ENCODE assay signal across 29 mouse cellular contexts in the genomic region with DNA sequence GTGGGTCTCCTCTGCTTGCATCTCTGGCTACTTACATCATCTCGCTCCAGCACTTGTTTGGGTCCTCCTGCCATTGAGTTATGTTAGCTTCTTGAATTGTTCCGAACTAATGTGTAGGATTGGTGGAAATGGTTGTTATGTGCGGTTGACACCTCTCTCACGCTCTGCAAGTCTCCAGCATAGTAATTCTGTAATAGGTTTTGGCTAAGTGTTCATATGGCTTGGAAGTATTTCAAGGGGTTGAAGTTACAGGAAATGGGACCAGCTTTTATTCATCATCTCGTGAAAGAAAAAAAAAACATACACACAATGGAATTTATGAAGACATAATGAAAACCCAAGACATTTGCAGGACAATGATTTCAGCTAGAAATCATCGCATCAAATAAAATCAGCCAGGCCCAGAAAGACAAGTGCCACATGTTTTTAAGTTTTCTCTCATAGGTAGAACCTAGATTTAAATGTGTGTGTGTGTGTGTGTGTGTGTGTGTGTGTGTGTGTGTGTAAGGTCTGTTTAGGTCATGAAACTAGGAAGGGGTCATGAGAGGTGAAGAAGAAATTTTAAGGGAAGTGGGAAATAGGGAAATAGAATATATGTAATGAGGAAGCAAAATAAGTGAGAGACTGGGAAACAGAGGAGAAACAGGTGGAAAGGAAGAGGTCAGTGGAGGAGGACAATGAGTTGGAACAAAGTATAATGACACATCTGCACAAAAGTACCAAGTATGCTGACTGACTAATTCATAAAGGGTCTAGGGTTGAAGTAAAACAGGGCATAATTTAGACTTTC. TPM values are rescaled to one million over a fixed set of nuclear protein-coding genes. Genes with fewer than 3 reads are reported as not detected.
DNase-seq lines count a peak whose midpoint lies in the region; ATAC-seq and TF ChIP-seq lines count a peak whose summit lies in the region.
"Had no signal": no experiment of that assay in that cellular context is flagged by ENCODE, and none has a peak within 500 bp of the region (broad histone marks: within the 10 kb centered on the region; RNA-seq: fewer than 3 reads in every experiment).

No protein-coding gene starts in this region.

- H3K4me3 ChIP-seq in heart, embryonic 15.5 days = no peak overlapping the region
- H3K4me3 ChIP-seq in limb, embryonic 14.5 days (replicated peaks; ENCODE audit: low read length) = no peak overlapping the region
- H3K4me3 ChIP-seq in limb, embryonic 10.5 days = no peak overlapping the region
- no peak overlapping the region for H3K4me3 ChIP-seq in embryonic facial prominence, embryonic 15.5 days (replicated peaks)
- H3K4me3 ChIP-seq: forebrain, embryonic 13.5 days; heart, embryonic 12.5 days; layer of hippocampus, adult 2 months; liver, embryonic 15.5 days; megakaryocyte, embryonic 14.5 days; midbrain, embryonic 12.5 days; myocyte; neural tube, embryonic 12.5 days had no signal

- TF ChIP-seq POLR2A in limb, embryonic 14.5 days (IDR thresholded peaks at IDR 0.05; ENCODE audit: borderline replicate concordance, extremely low read depth, insufficient read depth, insufficient read length) = no peak

- whole genome bisulfite sequencing in heart, embryonic 15.5 days = 66% methylated on average over 6 of the region's 6 CpGs
- WGBS in limb, embryonic 14.5 days = 53% methylated on average over 6 of the region's 6 CpGs
- WGBS in limb, embryonic 10.5 days = 91% methylated on average over 6 of the region's 6 CpGs
- 46% methylated on average over 6 of the region's 6 CpGs for WGBS in embryonic facial prominence, embryonic 15.5 days

- no peak overlapping the region for H3K9ac ChIP-seq in heart, embryonic 15.5 days
- H3K9ac ChIP-seq in limb, embryonic 14.5 days (ENCODE audit: low read depth, low read length, severe bottlenecking) = no peak overlapping the region
- H3K9ac ChIP-seq in embryonic facial prominence, embryonic 15.5 days = no peak overlapping the region
- H3K9ac ChIP-seq: forebrain, embryonic 13.5 days; heart, embryonic 12.5 days; hindbrain, embryonic 14.5 days; liver, embryonic 15.5 days; midbrain, embryonic 12.5 days; neural tube, embryonic 12.5 days had no signal

- H3K27me3 ChIP-seq in heart, embryonic 15.5 days = no peaks in the 10 kb centered on the region
- no peaks in the 10 kb centered on the region for H3K27me3 ChIP-seq in limb, embryonic 14.5 days (ENCODE audit: control insufficient read depth, insufficient read depth, low read length)
- no peaks in the 10 kb centered on the region for H3K27me3 ChIP-seq in limb, embryonic 10.5 days (ENCODE audit: low read depth, poor library complexity, severe bottlenecking)
- no peaks in the 10 kb centered on the region for H3K27me3 ChIP-seq in embryonic facial prominence, embryonic 15.5 days
- H3K27me3 ChIP-seq: forebrain, embryonic 13.5 days; heart, embryonic 12.5 days; liver, embryonic 15.5 days; megakaryocyte, embryonic 14.5 days; neural tube, embryonic 12.5 days had no signal

- no peaks in the 10 kb centered on the region for H3K9me3 ChIP-seq in heart, embryonic 15.5 days (replicated peaks)
- no peaks in the 10 kb centered on the region for H3K9me3 ChIP-seq in limb, embryonic 14.5 days (ENCODE audit: control insufficient read depth, low read length)
- no peaks in the 10 kb centered on the region for H3K9me3 ChIP-seq in limb, embryonic 10.5 days (replicated peaks)
- H3K9me3 ChIP-seq in embryonic facial prominence, embryonic 15.5 days (replicated peaks) = no peaks in the 10 kb centered on the region
- H3K9me3 ChIP-seq: forebrain, embryonic 13.5 days; heart, embryonic 12.5 days; liver, embryonic 15.5 days; megakaryocyte, embryonic 14.5 days; midbrain, embryonic 12.5 days; neural tube, embryonic 12.5 days had no signal

- H3K27ac ChIP-seq in heart, embryonic 15.5 days = 0 out of 2 replicates have a peak overlapping the region, but pooled peaks have one; percentile 12
- no peak overlapping the region for H3K27ac ChIP-seq in limb, embryonic 14.5 days (replicated peaks; ENCODE audit: low read depth, low read length)
- no peak overlapping the region for H3K27ac ChIP-seq in limb, embryonic 10.5 days
- 0 out of 2 replicates have a peak overlapping the region, but pooled peaks have one; percentile 44 for H3K27ac ChIP-seq in embryonic facial prominence, embryonic 15.5 days (replicated peaks)
- H3K27ac ChIP-seq: forebrain, embryonic 13.5 days; hindbrain, embryonic 14.5 days; layer of hippocampus, adult 2 months; liver, embryonic 15.5 days; midbrain, embryonic 12.5 days; neural tube, embryonic 12.5 days had no signal

- peaks cover 8% of the 10 kb centered on the region for H3K4me1 ChIP-seq in heart, embryonic 15.5 days (replicated peaks)
- H3K4me1 ChIP-seq in limb, embryonic 14.5 days (ENCODE audit: control insufficient read depth, insufficient read depth, low read length) = peaks cover 9% of the 10 kb centered on the region; the same call in 1 of the 2 replicates
- peaks cover 10% of the 10 kb centered on the region; the same call in 1 of the 2 replicates for H3K4me1 ChIP-seq in limb, embryonic 10.5 days
- peaks cover 8% of the 10 kb centered on the region; the same call in 1 of the 2 replicates for H3K4me1 ChIP-seq in embryonic facial prominence, embryonic 15.5 days
- H3K4me1 ChIP-seq: liver, embryonic 15.5 days; neural tube, embryonic 12.5 days had no signal

- ATAC-seq in heart, embryonic 15.5 days (replicated peaks; ENCODE audit: insufficient number of reproducible peaks, insufficient read depth, low FRiP score, low read depth) = no peak
- no peak; the same call in 1 of the 2 replicates for ATAC-seq in limb, embryonic 14.5 days (ENCODE audit: low FRiP score, low read depth)
- no peak for ATAC-seq in embryonic facial prominence, embryonic 15.5 days (ENCODE audit: insufficient number of reproducible peaks, low FRiP score, low TSS enrichment, low read depth)
- ATAC-seq in megakaryocyte progenitor cell, adult 5-6 weeks (replicated peaks; ENCODE audit: poor library complexity) = 0 out of 2 replicates have a peak, but pooled peaks have one; percentile 13
- ATAC-seq: forebrain, embryonic 13.5 days had no signal

- H3K4me2 ChIP-seq in heart, embryonic 15.5 days = no peak overlapping the region
- H3K4me2 ChIP-seq in limb, embryonic 14.5 days (replicated peaks; ENCODE audit: low read depth, low read length, severe bottlenecking) = no peak overlapping the region
- H3K4me2 ChIP-seq in embryonic facial prominence, embryonic 15.5 days (replicated peaks) = no peak overlapping the region
- H3K4me2 ChIP-seq: forebrain, embryonic 13.5 days; heart, embryonic 12.5 days; hindbrain, embryonic 14.5 days; liver, embryonic 15.5 days; midbrain, embryonic 12.5 days; neural tube, embryonic 12.5 days had no signal

- no peaks in the 10 kb centered on the region for H3K36me3 ChIP-seq in heart, embryonic 15.5 days
- no peaks in the 10 kb centered on the region for H3K36me3 ChIP-seq in limb, embryonic 14.5 days (ENCODE audit: control insufficient read depth, insufficient read depth, low read length)
- no peaks in the 10 kb centered on the region for H3K36me3 ChIP-seq in limb, embryonic 10.5 days
- H3K36me3 ChIP-seq in embryonic facial prominence, embryonic 15.5 days = no peaks in the 10 kb centered on the region
- H3K36me3 ChIP-seq: heart, embryonic 12.5 days; liver, embryonic 15.5 days; midbrain, embryonic 12.5 days; neural tube, embryonic 12.5 days had no signal

- no peak for DNase-seq in heart, adult 8-10 months (ENCODE audit: low spot score)
- DNase-seq in limb, embryonic 14.5 days (ENCODE audit: low spot score) = peak; percentile 44
- no peak for DNase-seq in limb, embryonic 10.5 days (ENCODE audit: low spot score)
- no peak for DNase-seq in thymus, postnatal 10 days (ENCODE audit: low spot score in 2 of 2)
- DNase-seq: adrenal gland, postnatal 14 days; cerebellum, adult 11 months; cerebellum, adult 9-10 months; gastrocnemius, postnatal 10 days; heart, postnatal 10 days; kidney, adult 18-20 months; kidney, postnatal 14 days; left cerebral cortex, postnatal 4 days; lung, postnatal 14 days; right cerebral cortex, adult 18-20 months; spleen, adult 18-20 months; thymus, postnatal 25 days had no signal

RNA-seq across cellular contexts. Expression of gene Epsti1, which starts 19.2 kb away (rescaled TPM):
- polyA plus RNA-seq in heart, embryonic 15.5 days (2015; fragmentation: Nextera tagmentation; extraction: Ambion mirVana) = 0.72 and 4.8 TPM in 2 replicates
- 1 to 10 TPM in 1 of 4 experiments, under 1 TPM in 3; 0.50 to 1.0 (median 0.57) TPM for total RNA-seq in heart, adult 8-10 months (2022)
- polyA plus RNA-seq in limb, embryonic 14.5 days (2012; rRNA removed) = 0.49 and 0.67 TPM in 2 replicates
- polyA plus RNA-seq in limb, embryonic 14.5 days (2014; fragmentation: Nextera tagmentation; extraction: Ambion mirVana) = 0.88 and 1.6 TPM in 2 replicates
- polyA plus RNA-seq in limb, embryonic 10.5 days (2016; fragmentation: Nextera tagmentation; extraction: Ambion mirVana) = 0.08 TPM in 1 of 2 replicates, not detected in the other
- polyA plus RNA-seq in embryonic facial prominence, embryonic 15.5 days (2015; fragmentation: Nextera tagmentation; extraction: Ambion mirVana) = 0.97 and 1.3 TPM in 2 replicates
- 11.1 and 13.2 TPM in 2 replicates for total RNA-seq in megakaryocyte progenitor cell, adult 5-6 weeks (2015)
- total RNA-seq in megakaryocyte progenitor cell, adult 5-6 weeks (2017) = 29.6 and 36.9 TPM in 2 replicates
- total RNA-seq: MEL had no signal

RNA-seq across cellular contexts. Expression of gene Dnajc15, which starts 48.3 kb away (rescaled TPM):
- 118 and 145 TPM in 2 replicates for polyA plus RNA-seq in heart, embryonic 15.5 days (2015; fragmentation: Nextera tagmentation; extraction: Ambion mirVana)
- total RNA-seq in heart, adult 8-10 months (2022) = 100 to 1,000 TPM; 233 to 306 (median 274) TPM
- 11.7 and 22.8 TPM in 2 replicates for polyA plus RNA-seq in limb, embryonic 14.5 days (2012; rRNA removed)
- 113 and 117 TPM in 2 replicates for polyA plus RNA-seq in limb, embryonic 14.5 days (2014; fragmentation: Nextera tagmentation; extraction: Ambion mirVana)
- 118 and 131 TPM in 2 replicates for polyA plus RNA-seq in limb, embryonic 10.5 days (2016; fragmentation: Nextera tagmentation; extraction: Ambion mirVana)
- polyA plus RNA-seq in embryonic facial prominence, embryonic 15.5 days (2015; fragmentation: Nextera tagmentation; extraction: Ambion mirVana) = 97.3 and 102 TPM in 2 replicates
- 77.4 and 101 TPM in 2 replicates for total RNA-seq in megakaryocyte progenitor cell, adult 5-6 weeks (2015)
- 66.5 and 77.4 TPM in 2 replicates for total RNA-seq in megakaryocyte progenitor cell, adult 5-6 weeks (2017)
- total RNA-seq: MEL had no signal

Comparison
In these comparisons a context has a peak if more than half of its experiments do, and no peak if none do; other contexts are left out.
1. H3K27ac ChIP-seq: peak in heart, embryonic 15.5 days (single experiment) and embryonic facial prominence, embryonic 15.5 days (single experiment); none in limb, embryonic 14.5 days (single experiment) and limb, embryonic 10.5 days (single experiment).